Mouse (Mus musculus) cerebral cortex, adult 2 months (tissue): ENCODE results near the gene Pla2g16.

Experiments used
- WGBS: fragments of 180-500 bp; shearing (Covaris S2); methylation state at CpG from one replicate; pipeline ENCODE4 v1.1.7; 2018; 5-methylcytosine and 5-hydroxymethylcytosine counted together

The Pla2g16 gene

GRCm38 (mm10) chr19:7557328-7557822 is at the start of gene Pla2g16:
Gene Pla2g16, plus strand, starts transcription at chr19:7557459.
- WGBS: 5% methylated on average over 27 of the region's 27 CpGs

- WGBS: 72% methylated on average over 4 of the region's 4 CpGs
Measured at GRCm38 (mm10) chr19:7508026-7508425, 49.2 kb upstream of the Pla2g16 start.

- WGBS: 86% methylated on average over 1 of the region's 1 CpGs
Measured at GRCm38 (mm10) chr19:7516437-7516836, 40.8 kb upstream of the Pla2g16 start.

GRCm38 (mm10) chr19:7521619-7522018 is 35.6 kb upstream of the Pla2g16 start:
- 81% methylated on average over 3 of the region's 3 CpGs for WGBS

- WGBS: 97% methylated on average over 2 of the region's 2 CpGs
Measured at GRCm38 (mm10) chr19:7522856-7523255, 34.4 kb upstream of the Pla2g16 start.

- 100% methylated on average over 1 of the region's 1 CpGs for WGBS
Measured at GRCm38 (mm10) chr19:7523292-7523691, 34.0 kb upstream of the Pla2g16 start.

GRCm38 (mm10) chr19:7524879-7525278 is 32.4 kb upstream of the Pla2g16 start:
- WGBS: 77% methylated on average over 3 of the region's 3 CpGs

- WGBS: 43% methylated on average over 7 of the region's 7 CpGs
Measured at GRCm38 (mm10) chr19:7528639-7529428, 28.4 kb upstream of the Pla2g16 start.

- WGBS: 51% methylated on average over 5 of the region's 5 CpGs
Measured at GRCm38 (mm10) chr19:7531906-7532305, 25.4 kb upstream of the Pla2g16 start.

GRCm38 (mm10) chr19:7533891-7534290 is 23.4 kb upstream of the Pla2g16 start:
- 51% methylated on average over 5 of the region's 5 CpGs for WGBS

- 95% methylated on average over 3 of the region's 3 CpGs for WGBS
Measured at GRCm38 (mm10) chr19:7548924-7549323, 8.3 kb upstream of the Pla2g16 start.

- 81% methylated on average over 4 of the region's 4 CpGs for WGBS
Measured at GRCm38 (mm10) chr19:7551550-7552300, 5.5 kb upstream of the Pla2g16 start.

- WGBS: 94% methylated on average over 2 of the region's 2 CpGs
Measured at GRCm38 (mm10) chr19:7552301-7552673, 5.0 kb upstream of the Pla2g16 start.

GRCm38 (mm10) chr19:7554881-7555280 is 2.4 kb upstream of the Pla2g16 start:
- WGBS: 82% methylated on average over 4 of the region's 4 CpGs

GRCm38 (mm10) chr19:7556641-7557040 is 618 bp upstream of the Pla2g16 start:
- WGBS: 94% methylated on average over 1 of the region's 1 CpGs

GRCm38 (mm10) chr19:7557844-7558243 is 585 bp downstream of the Pla2g16 start:
- 6% methylated on average over 4 of the region's 4 CpGs for WGBS

GRCm38 (mm10) chr19:7558675-7559074 is 1.4 kb downstream of the Pla2g16 start:
- WGBS: 72% methylated on average over 4 of the region's 4 CpGs

- 84% methylated on average over 4 of the region's 4 CpGs for WGBS
Measured at GRCm38 (mm10) chr19:7559986-7560385, 2.7 kb downstream of the Pla2g16 start.

- WGBS: 81% methylated on average over 3 of the region's 3 CpGs
Measured at GRCm38 (mm10) chr19:7561456-7561855, 4.2 kb downstream of the Pla2g16 start.

- 42% methylated on average over 10 of the region's 10 CpGs for WGBS
Measured at GRCm38 (mm10) chr19:7562601-7563129, 5.4 kb downstream of the Pla2g16 start.

- 87% methylated on average over 2 of the region's 2 CpGs for WGBS
Measured at GRCm38 (mm10) chr19:7563676-7564075, 6.4 kb downstream of the Pla2g16 start.

- WGBS: 97% methylated on average over 1 of the region's 1 CpGs
Measured at GRCm38 (mm10) chr19:7564457-7564856, 7.2 kb downstream of the Pla2g16 start.

- WGBS: 46% methylated on average over 3 of the region's 3 CpGs
Measured at GRCm38 (mm10) chr19:7566826-7567225, 9.6 kb downstream of the Pla2g16 start.
